Mouse (Mus musculus) liver, postnatal 0 days (tissue): Measurements from ENCODE around the gene Cdk14. TPM values are rescaled to one million over a fixed set of nuclear protein-coding genes. Genes with fewer than 3 reads are reported as not detected.

Source experiments
- ATAC-seq: fragments of 200-750 bp; cut with Nextera tagmentation; 2 replicates; pipeline ENCODE4 v1.8.0; 2017; ENCODE audit warnings: mild to moderate bottlenecking, moderate library complexity
- DNase-seq: peaks from one replicate; pipeline ENCODE4 v3.0.0-alpha.2; 2016
- H3K27ac ChIP-seq: fragments of 300-500 bp; sonication (generic); 2 replicates; pipeline ENCODE4 v1.5.1; 2014; ENCODE audit warnings: antibody characterized with exemption, moderate library complexity, mild to moderate bottlenecking, low read depth
- H3K27me3 ChIP-seq: fragments of 300-500 bp; sonication (generic); 2 replicates; pipeline ENCODE4 v1.6.1; 2014; ENCODE audit warnings: low read length, control low read depth, mixed read lengths; ENCODE audit not compliant: insufficient read depth
- H3K36me3 ChIP-seq: fragments of 300-500 bp; sonication (generic); replicated peaks from 2 replicates; pipeline ENCODE4 v1.6.1; 2014; ENCODE audit warnings: mild to moderate bottlenecking, control low read depth, low read length, moderate library complexity, mixed read lengths; ENCODE audit not compliant: insufficient read depth
- H3K4me1 ChIP-seq: fragments of 300-500 bp; sonication (generic); 2 replicates; pipeline ENCODE4 v1.6.1; 2014; ENCODE audit warnings: antibody characterized with exemption, mild to moderate bottlenecking, control low read depth; ENCODE audit not compliant: insufficient read depth
- H3K4me2 ChIP-seq: fragments of 300-500 bp; sonication (generic); 2 replicates; pipeline ENCODE4 v1.6.1; 2014; ENCODE audit warnings: low read depth, mild to moderate bottlenecking, low read length, moderate library complexity, mixed read lengths
- H3K4me3 ChIP-seq: fragments of 300-500 bp; sonication (generic); 2 replicates; pipeline ENCODE4 v1.5.1; 2014; ENCODE audit warnings: low read depth, low read length
- H3K9ac ChIP-seq: fragments of 300-500 bp; sonication (generic); replicated peaks from 2 replicates; pipeline ENCODE4 v1.6.1; 2014; ENCODE audit warnings: mild to moderate bottlenecking, moderate library complexity
- H3K9me3 ChIP-seq: fragments of 300-500 bp; sonication (generic); 2 replicates; pipeline ENCODE4 v1.6.1; 2016; ENCODE audit warnings: mild to moderate bottlenecking, control low read depth, low read length, mixed read lengths
- CTCF ChIP-seq: sonication (generic); IDR thresholded peaks from 2 replicates; pipeline ENCODE4 v1.5.1; 2016; ENCODE audit warnings: antibody characterized with exemption, low read depth
- EP300 ChIP-seq: IDR thresholded peaks from 2 replicates; pipeline ENCODE4 v1.6.1; 2016; ENCODE audit warnings: antibody characterized with exemption, low read depth, mild to moderate bottlenecking
- WGBS: fragments of 180-500 bp; shearing (Covaris S2); extraction: QIAGEN DNeasy Blood & Tissue Kit; methylation state at CpG from one replicate; pipeline ENCODE4 v1.1.7; 2014; ENCODE audit not compliant: insufficient replicate concordance; 5-methylcytosine and 5-hydroxymethylcytosine counted together
- polyA plus RNA-seq: library from polyadenylated mRNA; unstranded; fragments of >200 nt; fragmentation: Nextera tagmentation; extraction: Ambion mirVana; gene quantifications from 2 replicates; pipeline ENCODE4 v1.2.1, GENCODE M21; 2015

The Cdk14 gene
- polyA plus RNA-seq, 1 experiment from 2014 or later: 1.1 TPM

DNA sequence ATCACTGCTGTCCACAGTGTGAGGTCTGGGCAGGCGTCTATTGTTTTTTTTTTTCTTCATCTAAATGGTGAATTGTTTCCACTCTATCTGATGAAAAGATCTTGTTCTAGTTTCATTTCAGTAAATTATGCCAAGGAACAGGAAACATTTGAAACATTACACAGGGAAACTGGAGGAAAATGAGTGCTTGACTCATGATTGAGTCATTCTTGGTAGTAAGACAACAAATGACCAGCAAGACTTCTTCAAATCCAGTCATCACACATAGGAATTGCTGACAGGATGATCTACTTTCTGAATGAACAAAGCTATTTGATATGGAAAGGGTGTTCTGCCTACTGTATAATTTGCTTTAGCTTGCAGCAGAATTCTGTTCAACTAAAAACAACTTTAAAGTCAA is 859 bp downstream of the Cdk14 start:
- no peak overlapping the region for H3K4me3 ChIP-seq
- DNase-seq: no peak
- peak overlapping the region; percentile 91 for H3K27ac ChIP-seq
- ATAC-seq: peak; percentile 27; the same call in 1 of the 2 replicates
- no peaks in the 10 kb centered on the region for H3K36me3 ChIP-seq
- WGBS: 61% methylated on average over 1 of the region's 1 CpGs
- TF ChIP-seq EP300 (no peak), CTCF (no peak)
- H3K27me3 ChIP-seq: no peaks in the 10 kb centered on the region
- H3K9ac ChIP-seq: no peak overlapping the region
- no peak overlapping the region for H3K4me2 ChIP-seq
- H3K9me3 ChIP-seq: no peaks in the 10 kb centered on the region
- no peaks in the 10 kb centered on the region for H3K4me1 ChIP-seq

- no peak overlapping the region for H3K4me3 ChIP-seq
- no peak overlapping the region for H3K4me2 ChIP-seq
- H3K9ac ChIP-seq: no peak overlapping the region
- 78% methylated on average over 3 of the region's 3 CpGs for WGBS
- no peaks in the 10 kb centered on the region for H3K27me3 ChIP-seq
- no peak for TF ChIP-seq EP300
- no peak for TF ChIP-seq CTCF
- DNase-seq (no peak), ATAC-seq (no peak)
- no peaks in the 10 kb centered on the region for H3K36me3 ChIP-seq
- H3K27ac ChIP-seq: no peak overlapping the region
- peaks cover 5% of the 10 kb centered on the region; the same call in 1 of the 2 replicates for H3K4me1 ChIP-seq
- H3K9me3 ChIP-seq: no peaks in the 10 kb centered on the region
These were observed 5.3 kb downstream of the Cdk14 start for GRCm38 (mm10) chr5:5414835-5415234.

DNA sequence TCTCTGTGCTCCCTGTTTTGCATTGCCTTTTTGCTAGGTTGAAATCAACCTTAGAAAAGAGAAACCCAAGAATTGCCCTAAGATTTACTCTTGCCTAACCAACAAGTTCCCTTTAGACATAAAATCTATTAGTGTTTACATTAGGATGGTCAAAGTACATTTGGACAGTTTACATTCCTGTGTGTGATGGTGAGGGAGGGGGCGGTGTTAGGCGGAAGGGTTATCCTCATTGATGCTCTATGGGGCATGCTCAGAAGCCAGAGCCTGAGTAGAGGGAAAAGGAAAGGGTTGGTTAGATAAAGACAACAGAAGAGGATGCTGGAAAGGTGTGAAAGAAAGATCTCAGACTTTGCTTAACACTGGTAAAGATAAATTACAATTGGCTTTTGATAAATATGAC is 8.2 kb downstream of the Cdk14 start:
- TF ChIP-seq EP300 (no peak), CTCF (no peak)
- no peaks in the 10 kb centered on the region for H3K36me3 ChIP-seq
- 73% methylated on average over 2 of the region's 2 CpGs for WGBS
- ATAC-seq (peak; percentile 40), DNase-seq (no peak)
- peaks cover 5% of the 10 kb centered on the region; the same call in 1 of the 2 replicates for H3K4me1 ChIP-seq
- H3K4me3 ChIP-seq: no peak overlapping the region
- H3K27me3 ChIP-seq: no peaks in the 10 kb centered on the region
- no peaks in the 10 kb centered on the region for H3K9me3 ChIP-seq
- H3K4me2 ChIP-seq: no peak overlapping the region
- H3K9ac ChIP-seq: no peak overlapping the region
- H3K27ac ChIP-seq: no peak overlapping the region

DNA sequence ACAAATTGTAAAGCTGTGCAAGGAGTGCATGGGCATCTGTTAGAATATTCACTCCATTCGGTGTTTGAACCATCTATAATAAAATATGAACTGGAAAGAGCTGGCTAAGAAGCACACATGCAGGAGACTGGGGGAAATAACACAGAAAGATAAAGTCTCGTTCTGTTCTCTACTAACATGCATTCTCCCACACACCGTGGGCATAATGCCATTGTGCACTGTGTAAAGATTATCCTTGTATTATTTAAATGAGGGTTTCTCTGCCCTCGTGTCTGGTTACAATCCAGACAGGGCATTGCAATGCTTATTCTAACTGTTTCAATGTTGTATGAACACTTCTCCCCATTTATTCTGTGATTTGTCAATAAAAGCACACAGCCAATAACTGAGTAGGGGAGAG is 18.1 kb downstream of the Cdk14 start:
- Histone ChIP-seq H3K27ac (no peak overlapping the region), H3K4me1 (no peaks in the 10 kb centered on the region), H3K4me2 (no peak overlapping the region), H3K4me3 (no peak overlapping the region), H3K9me3 (no peaks in the 10 kb centered on the region), H3K36me3 (no peaks in the 10 kb centered on the region), H3K27me3 (no peaks in the 10 kb centered on the region), H3K9ac (no peak overlapping the region)
- no peak for ATAC-seq
- 66% methylated on average over 4 of the region's 4 CpGs for WGBS
- TF ChIP-seq EP300 (no peak), CTCF (no peak)
- no peak for DNase-seq

DNA sequence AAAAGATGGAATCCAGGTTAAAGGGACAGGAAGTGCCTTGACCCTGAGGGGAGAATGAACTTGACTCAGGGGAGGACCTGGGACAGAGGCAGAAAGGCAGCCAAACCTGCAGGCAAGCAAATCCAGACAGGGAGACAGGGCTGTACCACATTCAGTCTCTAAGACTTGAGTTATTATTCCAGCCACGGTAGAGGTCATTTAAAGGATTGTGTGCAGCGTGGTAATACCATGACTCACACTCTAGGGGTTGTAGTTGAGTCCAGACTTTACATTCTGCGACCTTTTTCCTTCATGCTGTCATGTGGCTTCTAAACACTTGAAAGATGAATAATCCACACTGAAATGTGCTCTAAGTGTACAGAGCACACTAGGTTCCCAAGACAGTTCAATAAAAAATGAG is 27.3 kb downstream of the Cdk14 start:
- no peak for ATAC-seq
- no peak overlapping the region for H3K4me2 ChIP-seq
- no peaks in the 10 kb centered on the region for H3K4me1 ChIP-seq
- DNase-seq: no peak
- H3K9ac ChIP-seq: no peak overlapping the region
- H3K9me3 ChIP-seq: no peaks in the 10 kb centered on the region
- H3K4me3 ChIP-seq: no peak overlapping the region
- no peaks in the 10 kb centered on the region for H3K36me3 ChIP-seq
- no peak for TF ChIP-seq CTCF
- no peak for TF ChIP-seq EP300
- 37% methylated on average over 3 of the region's 3 CpGs for WGBS
- H3K27me3 ChIP-seq: no peaks in the 10 kb centered on the region
- H3K27ac ChIP-seq: no peak overlapping the region

DNA sequence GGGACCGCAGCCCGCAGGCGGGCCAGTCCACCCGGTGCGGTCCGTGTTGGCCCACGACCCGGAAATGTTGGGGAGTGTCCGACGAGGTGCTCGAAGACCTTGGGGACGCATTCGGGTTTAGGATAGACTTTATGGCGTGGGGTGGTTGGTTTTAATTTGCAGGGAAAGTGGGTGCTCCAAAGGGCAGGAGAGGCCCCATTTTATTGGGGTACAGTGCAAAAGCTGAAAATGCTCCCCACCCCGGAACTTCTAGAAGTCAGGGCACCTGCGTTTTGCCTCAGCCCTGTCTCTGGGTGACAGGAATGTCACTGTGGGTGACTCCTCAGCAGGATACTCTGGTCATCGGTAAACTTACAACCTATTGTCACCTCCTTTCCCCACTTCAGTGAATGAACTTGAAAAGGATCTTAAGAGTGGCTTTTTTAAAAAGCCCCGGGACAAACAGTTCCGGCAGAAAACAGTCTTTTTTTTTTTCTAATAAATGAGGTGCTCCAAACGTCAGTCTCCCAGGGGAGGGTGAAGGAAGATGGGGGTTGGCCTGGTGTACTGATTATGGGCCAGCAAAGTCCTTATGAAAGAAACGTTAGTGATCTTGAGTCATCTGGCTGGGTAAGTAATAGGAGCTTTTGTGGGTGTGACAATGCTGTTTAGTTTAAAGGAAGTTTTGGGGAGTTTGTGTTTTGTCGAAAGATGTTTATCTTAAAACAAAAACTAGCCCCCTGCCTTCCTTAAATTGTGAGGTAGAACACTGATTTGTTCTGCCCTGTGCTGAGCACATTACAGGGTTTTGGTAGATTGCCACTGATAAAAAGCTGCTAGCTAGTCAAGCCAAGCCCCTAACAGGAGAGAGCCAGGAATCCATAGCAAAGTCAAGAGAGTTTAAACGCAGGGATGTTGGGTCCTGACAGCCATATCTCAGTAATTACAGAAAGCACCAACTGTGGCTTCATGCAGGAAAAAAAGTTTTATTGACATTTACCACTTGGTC is 39.1 kb downstream of the Cdk14 start:
- WGBS: 7% methylated on average over 23 of the region's 23 CpGs
- Histone ChIP-seq H3K27ac (no peak overlapping the region), H3K27me3 (peaks cover 16% of the 10 kb centered on the region), H3K4me2 (peak overlapping the region; percentile 89), H3K36me3 (no peaks in the 10 kb centered on the region), H3K9ac (peak overlapping the region; percentile 55; the same call in 1 of the 2 replicates), H3K4me3 (peak overlapping the region; percentile 62), H3K9me3 (no peaks in the 10 kb centered on the region), H3K4me1 (peaks cover 7% of the 10 kb centered on the region; the same call in 1 of the 2 replicates)
- no peak for ATAC-seq
- no peak for DNase-seq
- TF ChIP-seq CTCF (no peak), EP300 (no peak)
